Mouse (Mus musculus) heart, adult 2 months (tissue): Measurements from ENCODE around the gene Gm20481.
A peak's percentile ranks its signal among the peaks of the same experiment; 100 is the strongest.

Experiments
- CTCF ChIP-seq: fragments of 200-600 bp; IDR thresholded peaks from 2 replicates; pipeline ENCODE4 v1.8.1; 2022; ENCODE audit warnings: antibody characterized with exemption, mild to moderate bottlenecking, moderate library complexity
- POLR2A ChIP-seq: fragments of 200-500 bp; IDR thresholded peaks from 2 replicates; pipeline ENCODE4 v1.6.1; 2011; ENCODE audit warnings: mild to moderate bottlenecking, low read depth, low read length, control low read depth; ENCODE audit not compliant: insufficient read depth

- no peak for TF ChIP-seq POLR2A
- TF ChIP-seq CTCF, result peak; percentile 93
Observed at GRCm38 (mm10) chr17:34984218-34984617, 14.5 kb downstream of the Gm20481 start.
